Mouse (Mus musculus) lung, postnatal 36 days (tissue): ENCODE measurements around the gene Efcab5.
"Not testable (repeated sequence)": the region's sequence is repeated elsewhere in the genome, so short reads cannot be mapped to it uniquely, and the experiment has no call there.

Source experiments
- DNase-seq: peaks from one replicate; pipeline ENCODE4 v3.0.0; 2022; ENCODE audit warnings: mixed read lengths

The Efcab5 gene

GRCm38 (mm10) chr11:77094136-77094535 is 94.6 kb downstream of the Efcab5 start:
- DNase-seq: no peak

DNA sequence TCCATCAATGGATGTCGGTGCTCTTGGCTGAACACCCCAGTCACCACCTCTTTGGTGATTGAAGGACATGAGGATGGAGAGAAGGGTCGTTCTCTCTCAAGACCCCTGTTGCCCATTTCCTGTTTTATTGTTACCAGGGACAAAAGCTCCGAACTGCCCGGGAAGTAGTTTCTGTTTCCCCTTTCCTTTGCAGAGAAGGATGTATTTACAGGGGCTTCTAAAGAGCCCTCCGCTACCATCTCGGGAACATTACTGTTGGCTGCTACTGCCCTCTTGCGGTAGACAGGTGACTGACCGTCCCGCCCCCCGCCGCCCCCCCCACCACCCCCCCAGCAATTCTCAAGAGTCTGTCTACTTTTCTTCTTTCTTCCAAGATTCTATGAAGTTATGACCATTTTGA is 95.6 kb downstream of the Efcab5 start:
- DNase-seq: peak; percentile 50

- DNase-seq: no peak
Measured at GRCm38 (mm10) chr11:77089162-77089561, 99.6 kb downstream of the Efcab5 start.

GRCm38 (mm10) chr11:77087004-77087403 is 101.8 kb downstream of the Efcab5 start:
- DNase-seq: no peak

DNA sequence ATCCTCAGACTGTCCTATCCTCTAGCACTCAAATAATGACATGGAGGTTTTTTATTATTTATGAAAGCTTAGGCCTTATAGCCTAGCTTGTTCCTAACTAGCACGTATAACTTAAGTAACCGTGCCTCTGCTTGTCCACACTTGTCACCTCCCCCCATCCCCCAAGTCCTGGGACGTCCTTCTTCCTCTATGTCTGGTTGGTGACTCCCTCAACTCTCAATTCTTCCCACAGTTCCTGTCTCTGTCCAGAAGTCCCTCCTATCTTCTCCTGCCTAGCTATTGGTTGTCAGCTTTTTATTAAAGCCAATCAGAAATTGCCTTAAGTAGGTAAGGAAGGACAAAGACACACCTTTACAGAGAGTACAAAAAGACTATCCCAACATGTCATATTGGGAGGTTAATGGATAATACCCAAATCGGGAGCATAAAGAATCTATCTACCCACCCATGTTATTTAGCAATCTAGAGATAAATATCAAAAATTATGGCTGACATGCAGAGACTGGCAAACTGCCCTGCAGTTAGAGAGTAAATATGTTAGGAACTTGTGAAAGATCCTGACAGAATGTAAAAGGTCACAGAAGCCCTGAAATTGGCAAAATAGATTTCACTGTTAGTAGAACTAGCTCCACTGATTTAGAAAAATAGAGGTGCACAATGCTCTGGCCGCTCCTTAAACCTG is 104.6 kb downstream of the Efcab5 start:
- no peak for DNase-seq

- DNase-seq: no peak
Measured at GRCm38 (mm10) chr11:77079361-77079760, 109.4 kb downstream of the Efcab5 start.

GRCm38 (mm10) chr11:77078273-77079134 is 110.3 kb downstream of the Efcab5 start, which contains the start of gene Nsrp1:
Gene Nsrp1, minus strand, starts transcription at chr11:77078435.
- peak; percentile 96 for DNase-seq

- no peak for DNase-seq
Measured at GRCm38 (mm10) chr11:77077792-77078191, 111.0 kb downstream of the Efcab5 start.

DNA sequence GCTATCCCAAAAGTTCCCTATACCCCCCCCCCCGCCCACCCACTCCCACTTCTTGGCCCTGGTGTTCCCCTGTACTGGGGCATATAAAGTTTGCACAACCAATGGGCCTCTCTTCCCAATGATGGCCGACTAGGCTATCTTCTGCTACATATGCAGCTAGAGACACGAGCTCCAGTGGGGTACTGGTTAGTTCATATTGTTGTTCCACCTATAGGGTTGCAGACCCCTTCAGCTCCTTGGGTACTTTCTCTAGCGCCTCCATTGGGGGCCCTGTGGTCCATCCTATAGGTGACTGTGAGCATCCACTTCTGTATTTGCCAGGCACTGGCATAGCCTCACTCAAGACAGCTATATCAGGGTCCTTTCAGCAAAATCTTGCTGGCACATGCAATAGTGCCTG is 111.4 kb downstream of the Efcab5 start:
- not testable (repeated sequence) for DNase-seq

DNA sequence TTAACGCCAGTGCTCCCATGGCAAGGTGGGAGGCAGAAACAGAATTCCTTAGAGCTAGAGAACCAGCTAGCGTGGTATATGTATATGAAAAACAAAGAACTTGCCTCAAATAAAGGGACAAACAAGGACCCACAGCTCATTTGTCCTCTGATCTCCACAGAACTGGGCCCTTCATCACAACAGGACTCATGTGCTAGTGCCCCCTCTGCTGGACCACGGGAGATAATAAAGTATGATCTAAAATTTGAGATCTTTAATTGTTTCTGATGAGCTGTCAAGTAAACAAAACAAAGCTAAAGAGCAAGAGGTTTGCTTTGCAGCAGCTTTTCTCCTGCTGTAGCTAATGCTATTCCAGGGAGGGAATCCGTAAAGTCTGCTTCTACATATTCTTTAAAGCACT is 118.0 kb downstream of the Efcab5 start:
- peak; percentile 47 for DNase-seq

- no peak for DNase-seq
Measured at GRCm38 (mm10) chr11:77068825-77069224, 119.9 kb downstream of the Efcab5 start.

DNA sequence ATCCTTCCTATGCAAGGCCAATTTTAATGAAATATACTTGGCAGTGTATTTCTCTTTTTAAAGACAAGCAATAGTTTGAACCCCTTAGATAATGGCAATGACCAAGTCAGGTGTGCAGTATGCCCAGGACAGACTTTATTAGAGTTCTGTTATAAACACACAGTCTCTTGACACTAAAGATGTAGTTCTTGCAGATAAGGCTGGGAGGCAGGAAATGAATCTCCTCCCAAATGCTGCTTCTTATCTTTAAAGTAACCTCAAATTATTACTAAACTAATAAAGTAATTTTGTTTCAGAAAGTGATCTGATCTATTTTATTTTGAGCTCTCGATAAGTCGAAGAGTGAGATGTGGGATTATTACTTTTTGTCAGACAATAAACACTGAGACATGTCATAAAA is 125.4 kb downstream of the Efcab5 start:
- DNase-seq: no peak

DNA sequence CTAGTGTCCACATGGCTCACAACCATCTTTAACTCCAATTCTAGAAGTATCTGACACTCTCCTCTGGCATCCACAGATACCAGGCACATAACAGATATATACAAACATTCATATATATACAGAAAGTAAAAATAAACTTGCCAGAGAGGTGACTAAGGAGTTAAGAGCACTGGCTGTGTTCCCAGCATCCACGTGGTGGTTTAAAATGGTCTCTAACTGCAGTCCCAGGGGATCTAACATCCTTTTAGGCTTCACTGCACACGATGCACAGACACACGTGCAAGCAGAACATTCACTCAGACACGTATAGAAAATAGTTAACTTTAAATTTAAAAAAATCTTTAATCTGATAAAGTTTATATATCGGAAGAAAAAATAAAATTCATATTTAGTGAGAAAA is 126.8 kb downstream of the Efcab5 start:
- no peak for DNase-seq

DNA sequence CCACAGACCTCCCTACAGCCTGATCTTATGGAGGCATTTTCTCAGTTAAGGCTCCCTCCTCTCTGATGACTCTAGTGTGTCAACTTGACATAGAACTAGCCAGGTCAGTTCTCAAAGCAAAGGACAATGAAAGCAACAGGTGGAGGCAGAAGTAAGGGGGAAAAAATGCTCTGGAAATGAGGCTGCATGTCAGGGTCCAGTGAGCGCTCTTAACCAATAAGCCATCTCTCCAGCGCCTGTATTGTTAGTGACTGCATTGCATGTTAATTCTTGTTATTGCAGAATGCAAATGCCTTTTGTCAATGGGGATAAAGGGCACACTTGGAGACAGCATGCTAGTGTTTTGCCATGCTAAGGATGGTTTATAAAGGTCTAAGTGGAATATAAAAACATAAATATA is 146.0 kb downstream of the Efcab5 start:
- DNase-seq: no peak

DNA sequence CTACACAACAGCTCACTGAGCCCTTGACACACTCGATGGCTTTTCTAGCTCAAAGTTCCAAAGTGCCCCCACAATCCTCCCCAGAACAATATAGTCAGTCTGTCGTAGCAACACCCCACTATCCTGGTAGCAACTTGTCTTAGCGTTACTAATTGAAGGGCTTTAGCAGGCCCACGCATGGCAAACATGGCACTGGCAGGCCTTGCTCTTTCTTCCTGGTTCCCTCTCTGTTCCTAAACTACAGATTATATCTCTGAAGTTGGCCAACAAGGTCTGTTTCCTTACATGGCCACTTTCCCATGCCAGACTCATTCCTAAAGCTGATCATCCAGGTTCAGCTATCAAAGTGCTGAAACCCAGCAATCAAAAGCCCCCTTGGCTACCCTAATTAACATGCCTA is 146.9 kb downstream of the Efcab5 start:
- DNase-seq: no peak
